Mouse (Mus musculus) ES-Bruce4 (cell line): ENCODE results near the gene Ces3a. TPM values are rescaled to one million over a fixed set of nuclear protein-coding genes. Genes with fewer than 3 reads are reported as not detected.
"Not testable (repeated sequence)": the region's sequence is repeated elsewhere in the genome, so short reads cannot be mapped to it uniquely, and the experiment has no call there.

Experiments used
- H3K27ac ChIP-seq: 2 replicates; pipeline ENCODE4 v1.5.1; 2012; ENCODE audit warnings: low read length, inconsistent platforms; ENCODE audit not compliant: insufficient read depth
- H3K27me3 ChIP-seq: 2 replicates; pipeline ENCODE4 v1.6.1; 2012; ENCODE audit warnings: mild to moderate bottlenecking, low read length, inconsistent platforms; ENCODE audit not compliant: control insufficient read depth, poor library complexity, insufficient read depth, severe bottlenecking
- H3K36me3 ChIP-seq: 2 replicates; pipeline ENCODE4 v1.6.1; 2012; ENCODE audit warnings: inconsistent platforms, mild to moderate bottlenecking, low read length, moderate library complexity; ENCODE audit not compliant: control insufficient read depth, poor library complexity, insufficient read depth, severe bottlenecking
- H3K4me1 ChIP-seq: one replicate; pipeline ENCODE4 v1.8.1; 2011; ENCODE audit warnings: low read length; ENCODE audit not compliant: control insufficient read depth, insufficient read depth
- H3K4me3 ChIP-seq: 2 replicates; pipeline ENCODE4 v1.5.1; 2011; ENCODE audit warnings: low read depth, mild to moderate bottlenecking, low read length
- H3K9ac ChIP-seq: 2 replicates; pipeline ENCODE4 v1.6.1; 2012; ENCODE audit warnings: low read depth, mild to moderate bottlenecking, inconsistent platforms; ENCODE audit not compliant: poor library complexity, severe bottlenecking
- H3K9me3 ChIP-seq: replicated peaks from 2 replicates; pipeline ENCODE4 v1.6.1; 2012; ENCODE audit warnings: mild to moderate bottlenecking, low read length, inconsistent platforms; ENCODE audit not compliant: control insufficient read depth, poor library complexity, insufficient read depth, severe bottlenecking
- CTCF ChIP-seq: IDR thresholded peaks from one replicate; pipeline ENCODE4 v1.8.1; 2011; ENCODE audit warnings: low read depth, low read length
- EP300 ChIP-seq: IDR thresholded peaks from 2 replicates; pipeline ENCODE4 v1.6.1; 2011; ENCODE audit warnings: low read depth, low read length; ENCODE audit not compliant: insufficient read depth
- POLR2A ChIP-seq: IDR thresholded peaks from one replicate; pipeline ENCODE4 v1.8.1; 2011; ENCODE audit warnings: low read length; ENCODE audit not compliant: insufficient read depth
- polyA plus RNA-seq: library from polyadenylated mRNA; stranded (reverse); fragments of >200 nt; gene quantifications from 2 replicates; pipeline ENCODE4 v1.2.4, GENCODE M21; 2011; ENCODE audit warnings: low read depth; ENCODE audit not compliant: missing spikeins, insufficient read depth, insufficient read length

Gene Ces3a
- polyA plus RNA-seq, 1 experiment = not detected

GRCm38 (mm10) chr8:105060056-105060455, 11.7 kb downstream of the Ces3a start:
- Histone ChIP-seq H3K27me3 (no peaks in the 10 kb centered on the region; the same call in 1 of the 2 replicates), H3K4me1 (no peaks in the 10 kb centered on the region), H3K27ac (no peak overlapping the region), H3K36me3 (no peaks in the 10 kb centered on the region), H3K4me3 (no peak overlapping the region), H3K9me3 (no peaks in the 10 kb centered on the region; the same call in 1 of the 2 replicates), H3K9ac (no peak overlapping the region)
- TF ChIP-seq POLR2A (no peak), EP300 (no peak), CTCF (no peak)

GRCm38 (mm10) chr8:105066761-105067160, 18.4 kb downstream of the Ces3a start:
- Histone ChIP-seq H3K27ac (no peak overlapping the region), H3K4me3 (no peak overlapping the region), H3K9me3 (no peaks in the 10 kb centered on the region), H3K36me3 (no peaks in the 10 kb centered on the region), H3K4me1 (no peaks in the 10 kb centered on the region), H3K9ac (no peak overlapping the region), H3K27me3 (no peaks in the 10 kb centered on the region; the same call in 1 of the 2 replicates)
- TF ChIP-seq CTCF (peak; percentile 82), POLR2A (no peak)

- not testable (repeated sequence) for H3K27me3 ChIP-seq, H3K36me3 ChIP-seq, H3K4me3 ChIP-seq, H3K9me3 ChIP-seq, H3K4me1 ChIP-seq, H3K27ac ChIP-seq, H3K9ac ChIP-seq
Observed at GRCm38 (mm10) chr8:105067905-105068304, 19.5 kb downstream of the Ces3a start.

- no peak overlapping the region for H3K27ac ChIP-seq
- no peak for TF ChIP-seq POLR2A
- no peak for TF ChIP-seq CTCF
- no peak for TF ChIP-seq EP300
- H3K9me3 ChIP-seq = peaks cover 3% of the 10 kb centered on the region
- H3K27me3 ChIP-seq = no peaks in the 10 kb centered on the region; the same call in 1 of the 2 replicates
- no peaks in the 10 kb centered on the region for H3K4me1 ChIP-seq
- no peaks in the 10 kb centered on the region for H3K36me3 ChIP-seq
- H3K4me3 ChIP-seq = no peak overlapping the region
- no peak overlapping the region for H3K9ac ChIP-seq
Observed at GRCm38 (mm10) chr8:105068971-105069370, 20.6 kb downstream of the Ces3a start.

GRCm38 (mm10) chr8:105076601-105077000, 28.2 kb downstream of the Ces3a start:
- TF ChIP-seq CTCF = no peak
- Histone ChIP-seq H3K9me3 (peaks cover 5% of the 10 kb centered on the region), H3K4me1 (no peaks in the 10 kb centered on the region), H3K27me3 (no peaks in the 10 kb centered on the region), H3K27ac (no peak overlapping the region), H3K4me3 (no peak overlapping the region), H3K36me3 (no peaks in the 10 kb centered on the region), H3K9ac (no peak overlapping the region)

- TF ChIP-seq CTCF = no peak
- no peak for TF ChIP-seq POLR2A
- no peaks in the 10 kb centered on the region for H3K27me3 ChIP-seq
- no peak overlapping the region for H3K4me3 ChIP-seq
- no peak overlapping the region for H3K27ac ChIP-seq
- no peaks in the 10 kb centered on the region for H3K36me3 ChIP-seq
- peaks cover 5% of the 10 kb centered on the region for H3K9me3 ChIP-seq
- no peaks in the 10 kb centered on the region for H3K4me1 ChIP-seq
- H3K9ac ChIP-seq = no peak overlapping the region
Observed at GRCm38 (mm10) chr8:105077071-105077470, 28.7 kb downstream of the Ces3a start.

GRCm38 (mm10) chr8:105078591-105078990, 30.2 kb downstream of the Ces3a start:
- no peak for TF ChIP-seq EP300
- TF ChIP-seq CTCF = no peak
- no peak for TF ChIP-seq POLR2A
- peaks cover 5% of the 10 kb centered on the region for H3K9me3 ChIP-seq
- H3K4me1 ChIP-seq = no peaks in the 10 kb centered on the region

More at GRCm38 (mm10) chr8:105078591-105078990, 30.2 kb downstream of the Ces3a start:
- Histone ChIP-seq H3K27me3 (no peaks in the 10 kb centered on the region), H3K4me3 (no peak overlapping the region), H3K27ac (no peak overlapping the region), H3K36me3 (no peaks in the 10 kb centered on the region), H3K9ac (no peak overlapping the region)
